Mouse (Mus musculus) cerebellum, adult 8-10 months (tissue): ENCODE results near the gene Itfg1.
"Not testable (repeated sequence)": the region's sequence is repeated elsewhere in the genome, so short reads cannot be mapped to it uniquely, and the experiment has no call there.

Experiments
- DNase-seq: peaks from one replicate; pipeline ENCODE4 v3.0.0; 2022

The Itfg1 gene

DNA sequence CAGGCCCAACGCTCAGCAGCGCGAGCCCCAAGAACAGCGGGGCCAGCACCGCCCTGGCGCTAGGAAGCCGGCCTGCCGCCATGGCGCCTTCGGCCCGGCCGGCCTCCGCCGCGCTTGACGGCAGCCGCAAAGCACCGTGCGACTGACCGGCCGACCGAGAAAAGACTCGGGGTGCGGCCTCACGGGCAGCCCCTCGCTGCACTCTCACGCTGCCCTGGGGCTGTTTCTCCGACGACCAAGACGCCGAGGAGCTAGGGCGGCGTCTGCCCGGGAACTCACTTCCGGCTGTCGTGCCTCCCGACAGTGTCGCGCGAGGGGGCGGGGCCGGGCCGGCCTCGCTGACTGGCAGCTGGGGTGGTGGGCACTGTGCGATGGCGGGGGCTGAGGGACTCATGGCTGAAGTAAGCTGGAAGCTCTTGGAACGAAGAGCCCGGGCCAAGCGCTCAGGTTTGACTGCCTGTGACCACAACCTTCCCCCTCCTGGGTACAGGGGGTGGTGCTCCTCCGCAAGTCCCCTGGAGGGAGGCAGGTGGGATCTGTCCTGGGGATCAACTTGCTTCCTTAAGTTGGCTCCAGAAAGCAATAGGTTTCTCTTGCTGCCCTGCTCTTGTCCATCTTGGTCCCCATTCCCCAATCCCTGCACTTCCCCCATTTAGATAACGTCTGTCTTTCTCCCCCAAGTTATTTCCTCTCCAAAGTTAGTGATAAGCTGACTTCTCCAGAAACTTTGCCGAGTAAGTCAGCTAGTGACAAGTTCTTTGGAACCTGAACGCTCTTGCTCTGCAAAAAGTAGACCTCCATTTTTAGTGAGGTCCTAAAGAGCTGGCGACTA lies at the start of gene Itfg1, which contains the start of gene Phkb:
Gene Itfg1, minus strand, starts transcription at position 265 of the 832 bp plus-strand sequence.
Gene Phkb, plus strand, starts transcription at position 303 of the 832 bp plus-strand sequence.
- DNase-seq: peak; percentile 88

DNA sequence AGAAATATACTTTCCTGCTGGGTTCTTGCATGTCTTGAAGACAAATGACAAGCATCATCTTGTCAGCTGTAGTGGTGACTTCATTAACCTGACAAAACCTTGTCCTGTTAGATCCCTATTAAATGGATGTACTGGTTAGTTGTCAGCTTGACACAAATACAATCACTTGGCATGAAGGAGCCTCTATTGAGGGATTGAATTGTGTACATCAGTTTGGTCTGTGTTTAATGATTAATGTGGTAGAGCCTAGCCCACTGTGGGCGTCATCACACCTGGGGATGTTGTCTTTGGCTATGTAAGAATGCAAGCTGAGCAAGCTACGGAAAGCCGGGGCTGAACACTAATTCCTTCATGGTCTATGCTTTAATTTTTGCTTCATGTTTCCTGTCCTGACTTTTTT lies 44.1 kb upstream of the Itfg1 start:
- DNase-seq: no peak

DNA sequence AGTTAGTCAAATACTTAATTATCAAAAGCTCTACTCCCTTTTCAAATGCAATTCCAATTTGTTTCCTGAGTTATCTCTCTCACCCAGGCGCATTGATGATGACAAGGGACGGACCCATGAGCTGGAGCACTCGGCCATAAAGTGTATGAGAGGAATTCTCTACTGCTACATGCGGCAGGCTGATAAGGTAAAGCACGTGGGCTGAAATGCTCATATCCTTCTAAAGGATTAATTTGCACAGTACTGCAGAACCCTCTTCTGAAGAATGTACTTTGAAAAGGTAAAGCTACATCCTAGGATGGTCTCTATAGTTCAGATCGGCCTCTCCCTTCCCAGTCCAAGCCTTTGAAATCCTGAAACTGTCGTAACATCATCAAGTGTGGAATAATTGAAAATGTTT lies 38.9 kb upstream of the Itfg1 start:
- no peak for DNase-seq

DNA sequence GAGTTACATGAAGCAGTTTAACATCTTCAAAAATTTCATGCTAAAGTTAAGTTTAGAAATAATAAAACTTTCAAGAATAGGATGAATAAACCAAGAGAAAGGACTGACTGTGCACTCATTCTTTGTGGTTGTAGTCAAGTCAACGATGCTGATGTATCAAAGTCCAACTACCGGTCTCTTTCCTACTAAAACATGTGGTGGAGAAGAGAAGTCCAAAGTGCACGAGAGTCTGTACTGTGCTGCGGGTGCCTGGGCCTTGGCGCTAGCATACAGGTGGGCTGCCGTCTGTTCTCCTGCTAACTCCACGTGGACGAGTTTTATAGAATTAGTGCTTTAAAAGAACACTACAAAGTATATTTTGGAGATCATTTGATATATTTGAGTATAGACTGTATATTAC lies 37.3 kb upstream of the Itfg1 start:
- DNase-seq: no peak

DNA sequence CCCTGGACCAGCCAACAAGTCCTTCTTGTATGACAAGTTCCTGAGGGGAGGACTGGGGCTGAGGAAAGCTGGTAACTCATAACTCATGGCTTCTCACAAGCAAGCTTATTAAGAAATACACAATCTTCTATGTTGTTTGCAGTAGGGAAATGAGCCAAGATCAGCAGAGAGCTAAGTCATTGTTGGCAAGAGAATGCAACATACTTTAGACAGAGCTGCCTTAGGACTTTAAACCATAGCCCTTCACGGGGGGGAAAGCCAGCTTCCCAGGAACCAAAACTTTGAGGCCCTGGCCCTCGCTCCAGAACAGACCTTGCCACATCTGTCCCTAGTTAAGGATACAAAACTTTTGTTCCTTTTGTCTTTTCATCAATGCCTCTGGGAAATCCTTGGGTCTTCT lies 30.9 kb upstream of the Itfg1 start:
- DNase-seq: no peak

DNA sequence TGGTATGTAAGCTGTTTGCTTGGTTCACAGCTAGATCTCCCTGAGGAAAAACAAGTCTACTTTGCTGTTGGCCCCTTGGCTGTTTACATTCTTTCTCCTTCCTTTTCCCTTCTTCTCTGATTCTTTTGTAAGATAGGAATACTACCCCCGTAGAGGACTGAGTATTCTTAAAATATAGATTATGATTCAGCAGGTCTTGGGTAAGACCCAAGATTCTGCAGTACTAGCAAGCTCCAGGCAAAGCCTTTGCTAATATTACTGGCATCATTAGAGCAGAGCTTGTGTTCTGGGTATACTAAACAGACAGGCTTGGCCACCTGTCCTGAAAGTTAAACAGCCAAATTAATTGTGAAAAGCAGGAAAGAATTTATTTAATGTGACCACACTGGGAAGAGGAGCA lies 21.7 kb upstream of the Itfg1 start:
- DNase-seq: no peak

DNA sequence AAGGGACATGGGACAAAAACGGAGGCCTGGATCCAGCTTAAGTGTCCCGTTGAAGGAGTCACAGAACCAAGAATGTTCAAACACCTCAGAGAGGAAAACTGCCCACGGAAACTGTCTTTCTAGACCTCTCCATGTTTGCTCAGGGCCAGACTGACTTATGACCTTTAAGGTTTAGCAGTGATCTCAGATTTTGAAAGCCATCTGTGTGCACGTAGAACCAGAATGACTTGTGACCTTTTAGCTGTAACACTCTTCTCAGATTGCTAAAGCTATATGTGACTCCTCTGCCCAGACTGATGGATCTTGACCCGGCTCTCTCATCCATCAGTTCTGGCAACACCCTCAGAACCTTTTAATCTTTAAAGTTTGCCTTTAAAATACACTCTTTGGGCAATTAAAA lies 19.9 kb upstream of the Itfg1 start:
- no peak for DNase-seq

DNA sequence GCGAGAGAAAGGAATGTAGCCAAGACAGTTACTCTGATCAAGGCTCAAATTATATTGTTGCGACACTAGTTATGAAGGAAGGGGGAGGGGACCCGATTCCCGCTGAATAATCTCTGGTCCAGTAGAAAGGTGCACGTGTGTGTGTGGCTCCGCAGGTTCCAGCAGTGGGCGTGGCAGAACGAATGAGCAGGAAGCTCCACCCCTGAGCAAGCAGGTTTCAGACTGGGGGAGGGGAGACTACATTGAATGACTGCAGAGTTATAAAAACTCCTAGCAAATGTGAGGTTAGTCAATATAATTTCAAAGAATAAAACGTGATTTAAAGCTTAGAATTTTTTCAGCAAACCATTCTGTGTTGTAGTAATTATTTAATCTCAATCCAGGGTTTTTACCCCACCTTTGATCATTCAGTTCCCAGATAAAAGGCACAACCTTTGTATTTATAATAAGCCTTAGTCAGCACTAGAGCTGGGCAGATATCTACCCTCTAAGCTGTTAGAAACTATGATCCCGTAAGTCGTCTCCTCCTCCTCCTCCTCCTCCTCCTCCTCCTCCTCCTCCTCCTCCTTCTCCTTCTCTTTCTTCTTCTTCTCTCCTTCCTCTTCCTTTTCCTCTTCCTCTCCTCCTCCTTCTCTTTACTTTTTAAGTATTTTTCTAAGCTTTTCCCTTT lies 16.6 kb upstream of the Itfg1 start:
- DNase-seq: not testable (repeated sequence)

DNA sequence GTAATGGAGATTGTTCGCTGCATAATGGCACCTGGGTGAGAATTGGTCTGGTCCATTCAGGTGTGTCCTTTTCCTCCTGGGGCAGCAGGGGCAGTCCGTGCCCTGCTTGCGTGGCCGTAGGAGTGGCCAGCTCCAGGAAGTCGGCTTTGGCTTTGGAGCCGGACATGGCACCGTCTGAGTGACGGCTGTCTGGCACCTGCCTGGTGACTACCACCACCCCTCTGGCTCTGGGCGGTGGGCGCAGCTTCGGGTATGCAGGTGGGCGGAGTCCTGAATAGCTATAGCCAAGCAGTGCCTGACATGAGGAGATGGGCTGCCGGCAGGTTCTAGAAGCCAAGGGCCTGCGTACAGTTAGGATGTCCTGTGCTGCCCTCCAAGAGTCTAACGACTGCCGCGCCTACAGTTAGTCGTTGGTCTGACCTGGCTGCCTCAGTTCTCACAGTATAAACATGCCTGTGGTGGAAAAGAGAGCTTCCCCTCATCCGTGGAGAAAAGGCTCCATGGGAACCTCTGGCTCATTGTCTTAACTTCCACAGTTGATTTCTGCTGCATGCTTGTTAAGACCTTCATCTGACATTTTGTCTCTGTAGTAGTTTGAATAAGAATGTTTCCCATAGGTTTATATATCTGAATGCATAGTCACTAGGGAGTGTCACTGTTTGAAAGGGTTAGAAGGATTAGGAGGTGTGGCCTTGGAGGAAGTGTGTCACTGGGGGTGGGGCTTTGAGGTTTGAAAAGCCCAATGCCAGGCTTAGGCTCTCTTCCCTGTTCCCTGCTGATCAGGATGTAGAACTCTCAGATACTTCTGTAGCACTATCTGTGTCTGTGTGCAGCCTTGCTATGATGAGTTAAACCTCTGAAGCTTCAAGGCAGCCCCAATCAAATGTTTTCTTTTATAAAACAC lies 13.8 kb upstream of the Itfg1 start:
- no peak for DNase-seq

DNA sequence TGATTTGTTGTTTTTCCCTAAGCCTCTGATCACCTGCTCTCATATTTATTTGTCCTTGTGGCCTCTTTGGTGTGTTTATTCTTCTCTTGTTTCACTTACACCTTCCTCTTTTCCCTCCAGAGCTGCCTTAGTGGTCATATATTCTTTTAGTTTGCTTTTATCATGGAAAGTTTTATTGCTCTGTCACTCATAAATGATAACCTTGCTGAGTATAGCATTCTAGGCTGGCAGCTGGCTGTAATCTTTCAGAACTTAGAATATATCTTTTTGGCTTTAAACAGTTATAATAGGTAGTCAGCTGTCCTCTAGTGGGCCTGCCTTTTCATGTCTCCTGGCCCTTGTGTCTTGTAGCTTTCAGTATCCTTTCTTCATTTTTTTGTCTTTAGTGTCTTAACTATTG lies 5.2 kb upstream of the Itfg1 start:
- no peak for DNase-seq

DNA sequence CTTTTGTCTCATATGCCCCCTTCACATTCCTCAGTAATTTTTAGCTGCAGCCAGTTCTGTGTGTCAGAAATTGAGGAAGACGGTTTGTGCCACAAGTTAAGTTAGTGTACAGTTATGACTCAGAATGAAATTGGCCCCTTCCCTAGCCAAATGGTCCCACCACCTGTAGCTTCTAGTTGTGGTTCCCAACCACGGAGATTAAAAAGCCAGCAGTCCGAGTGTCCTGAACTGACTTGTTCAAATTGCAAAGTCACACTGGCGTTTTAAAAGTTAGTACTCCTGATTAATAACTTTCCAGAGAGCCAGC lies 721 bp upstream of the Itfg1 start:
- DNase-seq: peak; percentile 7

DNA sequence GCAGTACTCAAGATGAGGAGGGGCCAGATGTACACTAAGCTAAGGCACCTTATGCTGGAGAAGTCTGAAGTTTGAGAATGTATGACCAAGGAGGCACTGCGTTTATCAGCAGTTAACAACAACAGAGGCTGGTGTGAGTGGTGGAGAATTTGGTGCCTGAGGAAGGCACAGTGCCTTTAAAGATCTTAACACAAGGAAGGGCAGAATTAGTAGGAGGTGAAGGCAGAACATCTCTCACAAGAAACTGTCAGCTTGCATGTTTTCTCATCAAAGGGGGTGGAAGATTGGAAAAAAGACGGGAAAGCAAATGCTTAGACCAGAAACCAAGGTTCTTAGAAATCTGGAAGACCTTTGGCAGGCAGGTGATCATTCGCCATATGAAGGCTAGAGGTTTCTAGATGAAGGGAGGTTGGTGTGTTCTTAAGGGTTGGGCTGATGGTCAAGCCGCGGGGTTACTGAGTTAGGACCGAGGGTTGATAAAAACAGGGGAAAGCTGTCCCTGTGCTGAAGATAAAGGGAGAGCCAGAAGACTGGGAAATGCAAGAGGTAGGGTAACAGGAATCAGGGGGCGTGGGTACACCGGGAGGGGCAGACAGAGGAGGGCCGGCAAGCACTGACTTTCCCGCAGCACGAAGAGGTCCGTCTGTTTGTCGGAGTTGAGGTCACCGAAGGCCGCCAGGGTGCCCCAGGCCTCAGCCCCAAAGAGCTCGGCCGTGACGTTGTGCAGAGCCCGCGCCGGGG lies 635 bp downstream of the Itfg1 start:
- no peak for DNase-seq

DNA sequence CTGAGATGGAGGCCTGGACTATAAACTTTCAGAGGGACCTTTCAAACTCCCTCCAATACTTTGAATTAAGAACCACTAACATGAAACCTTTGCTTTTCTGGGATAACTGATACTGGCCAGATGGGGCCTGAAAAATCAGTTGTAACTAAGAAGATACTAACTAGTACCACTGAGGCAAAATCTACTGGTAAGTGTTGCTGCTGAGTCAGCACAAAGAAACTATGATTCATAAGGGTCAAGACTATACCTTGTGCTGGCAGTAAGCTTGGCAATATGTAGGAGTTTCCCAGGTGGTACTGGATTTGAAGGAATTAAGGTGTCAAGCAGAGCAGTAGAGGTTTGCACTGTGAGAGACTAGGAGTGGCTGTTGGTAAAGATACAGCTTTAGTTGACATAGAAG lies 27.1 kb downstream of the Itfg1 start:
- DNase-seq: no peak

DNA sequence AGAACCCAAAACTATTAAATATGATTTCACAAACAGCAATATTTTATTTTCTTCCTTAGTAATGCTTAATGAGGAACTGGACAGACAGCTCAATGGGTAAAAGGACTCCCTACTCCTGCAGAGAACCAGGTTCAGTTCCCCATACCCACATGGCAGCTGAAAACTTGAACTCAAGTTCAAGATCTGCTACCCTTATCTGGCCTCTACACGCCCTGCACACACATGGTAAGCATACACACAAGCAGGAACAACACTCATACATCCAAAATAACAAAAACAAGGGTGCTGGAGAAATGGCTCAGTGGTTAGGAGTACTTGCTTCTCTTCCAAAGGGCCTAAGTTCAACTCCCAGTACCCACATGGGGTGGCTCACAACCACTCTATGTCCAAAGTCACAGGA lies 39.3 kb downstream of the Itfg1 start:
- no peak for DNase-seq

DNA sequence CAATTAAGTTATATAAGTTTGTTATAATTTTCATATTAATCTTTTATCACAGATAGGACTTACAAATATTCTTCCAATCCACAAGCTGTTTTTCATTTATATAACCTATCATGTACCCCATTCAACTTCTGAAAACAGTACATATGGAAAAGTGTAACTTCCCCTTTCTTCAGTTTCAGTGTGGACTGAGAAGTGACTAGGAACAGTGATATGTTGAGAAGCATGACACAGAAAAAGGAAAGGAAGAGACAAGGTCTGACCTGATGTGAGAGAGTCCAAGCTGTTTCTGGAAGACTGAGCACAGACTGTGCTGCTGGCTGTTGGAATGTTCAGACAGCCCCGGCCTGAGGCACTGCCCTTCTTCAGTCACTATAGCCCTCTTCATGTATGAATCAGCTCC lies 40.6 kb downstream of the Itfg1 start:
- no peak for DNase-seq

DNA sequence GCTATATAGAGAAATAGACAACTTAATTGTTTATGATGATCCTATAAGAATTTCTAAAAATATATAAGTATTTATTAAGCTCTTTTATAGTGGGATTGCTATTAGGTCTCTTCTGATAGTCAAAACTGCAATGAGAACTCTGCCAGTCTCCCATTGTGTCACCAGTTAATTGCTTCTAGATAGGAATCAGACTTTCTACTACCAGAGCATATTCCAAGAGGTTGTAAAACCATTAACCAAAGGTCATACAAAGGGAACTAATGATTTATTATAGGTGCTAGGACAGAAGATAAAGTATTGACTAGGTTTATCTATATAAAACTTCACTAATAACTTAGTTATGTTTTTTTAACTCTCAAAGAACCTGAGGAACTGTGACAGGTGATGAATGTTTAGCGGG lies 44.3 kb downstream of the Itfg1 start:
- not testable (repeated sequence) for DNase-seq

DNA sequence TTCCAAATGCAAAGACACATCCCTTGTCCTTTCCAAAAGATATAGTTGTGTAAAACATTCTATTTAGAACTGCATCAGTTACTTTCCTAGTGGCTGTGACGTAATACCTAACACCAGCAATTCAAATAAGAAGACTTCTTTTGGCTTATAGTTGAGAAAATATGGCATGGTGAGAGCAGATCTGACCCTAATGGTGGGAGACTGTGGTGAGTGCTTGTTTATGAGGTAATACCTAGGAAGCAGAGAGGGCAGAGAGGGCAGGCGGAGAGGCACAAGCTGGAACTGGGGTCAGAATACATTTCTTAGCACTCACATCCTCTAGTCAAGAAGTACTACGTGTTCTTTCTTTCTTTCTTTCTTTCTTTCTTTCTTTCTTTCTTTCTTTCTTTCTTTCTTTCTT lies 52.4 kb downstream of the Itfg1 start:
- no peak for DNase-seq

DNA sequence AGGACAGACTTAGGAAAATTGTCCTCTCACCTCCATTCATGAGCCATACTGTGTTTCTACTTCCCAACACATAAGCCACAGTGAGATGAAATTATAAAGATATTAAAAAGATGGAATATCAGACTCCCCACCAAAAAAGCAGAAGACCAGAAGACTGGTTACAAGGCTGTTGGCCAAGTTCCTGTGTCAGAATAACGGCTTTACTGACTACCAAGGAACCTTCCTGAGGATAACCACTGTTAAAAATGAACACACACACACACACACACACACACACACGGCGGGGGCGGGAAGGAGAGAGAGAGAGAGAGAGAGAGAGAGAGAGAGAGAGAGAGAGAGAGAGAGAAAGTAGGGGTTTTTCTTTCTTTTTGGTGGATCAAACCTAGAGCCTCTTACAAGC lies 52.8 kb downstream of the Itfg1 start:
- DNase-seq: no peak

DNA sequence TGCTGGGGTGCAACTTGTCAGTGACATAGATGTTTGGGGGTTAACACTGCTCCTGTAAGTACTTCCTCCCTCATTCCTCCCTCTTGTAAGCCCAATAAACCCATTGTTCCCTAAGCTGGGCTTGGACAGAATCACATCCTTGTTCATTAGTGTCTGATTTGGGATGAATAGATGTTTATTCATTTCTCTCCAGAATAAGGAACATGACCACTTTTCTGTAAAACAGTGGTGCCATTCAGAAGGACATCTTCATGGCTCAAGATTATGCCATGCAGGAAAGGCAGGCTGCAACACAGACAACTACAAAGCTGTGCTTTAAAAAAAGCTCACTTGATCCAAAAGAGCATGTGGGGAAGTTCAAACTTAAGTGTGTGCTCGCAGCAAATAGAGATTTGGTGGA lies 55.2 kb downstream of the Itfg1 start:
- DNase-seq: no peak

DNA sequence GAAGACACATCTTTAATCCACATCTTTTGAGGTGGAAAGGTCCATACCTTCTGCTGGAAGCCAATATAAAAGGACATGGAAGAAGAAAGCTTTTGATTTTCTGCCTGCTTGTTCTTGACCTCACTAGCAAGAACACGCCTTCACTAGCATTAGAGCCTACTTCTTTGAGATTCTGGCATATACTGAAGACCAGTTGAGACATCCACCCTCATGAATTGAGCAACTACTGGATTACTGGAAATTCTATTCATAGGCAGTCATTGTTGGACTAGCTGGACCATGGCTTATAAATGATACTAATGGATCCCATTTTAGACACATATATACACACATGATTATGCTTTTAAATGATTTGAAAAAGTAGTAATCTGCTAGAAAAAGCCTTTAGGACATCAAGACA lies 56.9 kb downstream of the Itfg1 start:
- DNase-seq: no peak

DNA sequence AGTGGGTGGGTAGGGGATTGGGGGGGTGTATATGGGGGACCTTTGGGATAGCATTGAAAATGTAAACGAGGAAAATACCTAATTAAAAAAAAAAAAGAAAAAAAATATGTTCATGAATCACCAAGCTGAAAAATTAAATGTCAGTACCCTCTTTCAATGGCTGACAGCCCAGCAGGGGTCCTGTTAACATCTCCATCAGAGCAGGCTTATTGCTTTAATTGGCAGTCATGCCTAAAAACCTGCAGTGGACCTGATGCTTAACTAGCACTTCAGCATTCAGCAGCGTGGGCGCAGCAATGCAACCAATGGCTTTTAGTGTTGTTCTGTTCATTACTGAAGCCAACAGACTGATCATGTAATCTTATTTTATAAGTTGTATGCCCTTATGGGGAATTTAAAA lies 60.6 kb downstream of the Itfg1 start:
- DNase-seq: peak; percentile 15

DNA sequence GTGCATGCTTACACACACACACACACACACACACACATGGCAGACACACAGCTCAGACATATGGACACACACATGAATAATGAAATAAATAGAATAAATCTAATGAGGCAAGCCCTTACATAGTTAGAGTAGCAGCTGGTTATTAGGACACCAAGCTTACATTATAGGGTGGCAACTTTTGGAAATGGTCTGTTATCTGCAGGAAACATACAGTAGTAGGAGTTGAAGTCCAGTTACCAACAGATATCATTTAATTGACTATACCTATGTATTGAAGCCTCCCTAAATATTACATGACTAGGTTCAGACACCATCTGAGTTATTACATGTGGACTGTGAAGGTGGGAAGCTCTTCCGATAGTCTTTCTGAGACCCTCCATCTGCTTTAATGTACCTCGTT lies 95.7 kb downstream of the Itfg1 start:
- DNase-seq: no peak

DNA sequence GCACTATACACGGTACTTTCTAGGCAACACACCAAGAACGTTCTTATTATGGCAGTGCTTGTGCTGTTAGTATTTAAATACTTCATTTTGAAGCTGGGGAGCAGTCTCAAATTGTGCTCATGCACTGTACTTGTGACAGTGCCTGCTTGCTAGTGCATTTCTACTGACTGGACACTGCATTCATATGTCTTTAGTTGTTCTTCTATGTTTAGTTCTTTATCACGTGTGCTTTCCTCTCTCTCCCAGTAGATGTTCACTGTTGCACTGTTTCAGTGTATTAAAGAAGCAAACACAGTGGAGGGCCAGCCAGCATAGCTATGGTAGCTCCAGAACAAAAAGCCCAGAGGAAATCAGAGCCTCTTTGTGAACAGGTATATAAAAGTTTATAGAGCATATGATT lies 110.2 kb downstream of the Itfg1 start:
- DNase-seq: no peak
